ENCODE assay signal across 7 mouse cellular contexts in genomic region chr12:80260056-80260743, GRCm38 (mm10). TPM values are rescaled to one million over a fixed set of nuclear protein-coding genes. Genes with fewer than 3 reads are reported as not detected.
DNase-seq lines count a peak whose midpoint lies in the region; ATAC-seq and TF ChIP-seq lines count a peak whose summit lies in the region.

Gene Actn1 (minus strand): TSS chr12:80260371.

- no peaks in the 10 kb centered on the region for H3K9me3 ChIP-seq in embryonic facial prominence, embryonic 11.5 days (replicated peaks; ENCODE audit: control insufficient read depth, low read length)
- no peaks in the 10 kb centered on the region for H3K9me3 ChIP-seq in intestine, postnatal 0 days (ENCODE audit: control insufficient read depth)
- no peaks in the 10 kb centered on the region for H3K9me3 ChIP-seq in midbrain, embryonic 10.5 days (replicated peaks)

- peak within 1 kb of the TSS; percentile 72 for H3K4me2 ChIP-seq in embryonic facial prominence, embryonic 11.5 days (ENCODE audit: low read depth, low read length)
- H3K4me2 ChIP-seq in intestine, postnatal 0 days (replicated peaks; ENCODE audit: low read depth): peak within 1 kb of the TSS; percentile 87

- peak within 1 kb of the TSS; percentile 93 for H3K27ac ChIP-seq in embryonic facial prominence, embryonic 11.5 days (replicated peaks; ENCODE audit: low read depth, low read length)
- H3K27ac ChIP-seq in intestine, postnatal 0 days (ENCODE audit: low read depth, low read length): peak within 1 kb of the TSS; percentile 89
- peak within 1 kb of the TSS; percentile 95 for H3K27ac ChIP-seq in midbrain, embryonic 10.5 days (replicated peaks)

- H3K4me3 ChIP-seq in embryonic facial prominence, embryonic 11.5 days (ENCODE audit: low read depth, low read length): peak within 1 kb of the TSS; percentile 51
- peak within 1 kb of the TSS; percentile 88 for H3K4me3 ChIP-seq in intestine, postnatal 0 days (ENCODE audit: low read depth, low read length)
- peak within 1 kb of the TSS; percentile 87 for H3K4me3 ChIP-seq in midbrain, embryonic 10.5 days

- no peaks in the 10 kb centered on the region for H3K36me3 ChIP-seq in embryonic facial prominence, embryonic 11.5 days (replicated peaks; ENCODE audit: control insufficient read depth, insufficient read depth, low read depth, low read length)
- H3K36me3 ChIP-seq in intestine, postnatal 0 days (ENCODE audit: control insufficient read depth, insufficient read depth): no peaks in the 10 kb centered on the region
- H3K36me3 ChIP-seq in midbrain, embryonic 10.5 days: no peaks in the 10 kb centered on the region

- under 1% methylated on average over 51 of the region's 55 CpGs for WGBS in embryonic facial prominence, embryonic 11.5 days
- under 1% methylated on average over 55 of the region's 55 CpGs for WGBS in intestine, postnatal 0 days
- under 1% methylated on average over 54 of the region's 55 CpGs for WGBS in midbrain, embryonic 10.5 days

- DNase-seq in adrenal gland, postnatal 14 days: peak; percentile 94
- DNase-seq in embryonic facial prominence, embryonic 11.5 days (ENCODE audit: low spot score): peak; percentile 96
- DNase-seq in gonadal fat pad, adult 2 months (ENCODE audit: low read depth): no peak
- peak; percentile 94 for DNase-seq in left cerebral cortex, postnatal 36 days (ENCODE audit: low spot score in 2 of 2)
- peak; percentile 94 for DNase-seq in midbrain, embryonic 10.5 days (ENCODE audit: low spot score)
- peak; percentile 63 for DNase-seq in skeletal muscle tissue, adult 2 months (ENCODE audit: low read depth, low spot score)

- ATAC-seq in embryonic facial prominence, embryonic 11.5 days (replicated peaks; ENCODE audit: insufficient number of reproducible peaks, low FRiP score, low TSS enrichment, low read depth): peak; percentile 95
- peak; percentile 80 for ATAC-seq in intestine, postnatal 0 days

- peak within 1 kb of the TSS; percentile 89 for H3K9ac ChIP-seq in embryonic facial prominence, embryonic 11.5 days (replicated peaks; ENCODE audit: low read length)
- H3K9ac ChIP-seq in intestine, postnatal 0 days (ENCODE audit: low read depth, low read length): peak within 1 kb of the TSS; percentile 83

- H3K27me3 ChIP-seq in embryonic facial prominence, embryonic 11.5 days (ENCODE audit: control insufficient read depth, insufficient read depth, low read length): no peaks in the 10 kb centered on the region
- no peaks in the 10 kb centered on the region for H3K27me3 ChIP-seq in intestine, postnatal 0 days (replicated peaks; ENCODE audit: control insufficient read depth, insufficient read depth, low read length)
- H3K27me3 ChIP-seq in midbrain, embryonic 10.5 days (ENCODE audit: low read depth, poor library complexity, severe bottlenecking): peaks cover 7% of the 10 kb centered on the region

- intact Hi-C loops in left cerebral cortex, postnatal 36 days (cut with DNase I): no loop called here

- 0 out of 2 replicates have a peak, but pooled peaks cover 3% of the 10 kb centered on the region for H3K4me1 ChIP-seq in embryonic facial prominence, embryonic 11.5 days (ENCODE audit: control insufficient read depth, insufficient read depth, low read length)
- H3K4me1 ChIP-seq in intestine, postnatal 0 days (replicated peaks; ENCODE audit: control insufficient read depth, insufficient read depth, low read length): peaks cover 6% of the 10 kb centered on the region; the same call in 1 of the 2 replicates
- H3K4me1 ChIP-seq in midbrain, embryonic 10.5 days: peaks cover 42% of the 10 kb centered on the region

- no peak for TF ChIP-seq CTCF in intestine, postnatal 0 days (IDR thresholded peaks at IDR 0.05; ENCODE audit: low read depth)

RNA-seq across cellular contexts. Expression of gene Actn1, which starts in this region (rescaled TPM):
- total RNA-seq in adrenal gland, postnatal 14 days (2021): 35.8 and 54.6 TPM in 2 replicates
- 34.6 and 34.8 TPM in 2 replicates for polyA plus RNA-seq in embryonic facial prominence, embryonic 11.5 days (2014; fragmentation: Nextera tagmentation; extraction: Ambion mirVana)
- 57.6 and 70.9 TPM in 2 replicates for polyA plus RNA-seq in gonadal fat pad, adult 2 months (2012; rRNA removed)
- polyA plus RNA-seq in intestine, postnatal 0 days (2015; fragmentation: Nextera tagmentation; extraction: Ambion mirVana): 28.7 and 29.3 TPM in 2 replicates
- total RNA-seq in left cerebral cortex, postnatal 36 days (2021): 100 to 1,000 TPM; 106 to 146 TPM
- 23.1 and 24.9 TPM in 2 replicates for polyA plus RNA-seq in midbrain, embryonic 10.5 days (2016; fragmentation: Nextera tagmentation; extraction: Ambion mirVana)
